Mouse (Mus musculus) MEL (cell line): ENCODE measurements around the gene Sdsl.

ENCODE experiments used
- BHLHE40 ChIP-seq: IDR thresholded peaks from 2 replicates; pipeline ENCODE4 v1.6.1; 2012; ENCODE audit warnings: low read depth, mild to moderate bottlenecking, inconsistent platforms, low read length, improper control_type of control experiment, borderline replicate concordance
- CHD1 ChIP-seq: IDR thresholded peaks from 2 replicates; pipeline ENCODE4 v1.6.1; 2012; ENCODE audit warnings: low read depth, mild to moderate bottlenecking, inconsistent platforms, low read length, improper control_type of control experiment
- EP300 ChIP-seq, 2 experiments: IDR thresholded peaks; 2 replicates each; pipeline ENCODE4 v1.6.1; 2011; ENCODE audit warnings: improper control_type of control experiment in 2 of 2, low read length in 2 of 2, low read depth in 1 of 2, mild to moderate bottlenecking in 1 of 2
- MAZ ChIP-seq: IDR thresholded peaks from 2 replicates; pipeline ENCODE4 v1.6.1; 2012; ENCODE audit warnings: low read depth, mild to moderate bottlenecking, inconsistent platforms, low read length, improper control_type of control experiment
- POLR2A ChIP-seq, 2 experiments: IDR thresholded peaks; 2 replicates each; pipeline ENCODE4 v1.6.1; 2011 to 2012; ENCODE audit warnings: low read length in 2 of 2, mild to moderate bottlenecking in 2 of 2, control low read depth in 1 of 2, improper control_type of control experiment in 1 of 2, low read depth in 1 of 2, moderate library complexity in 1 of 2; ENCODE audit not compliant: control insufficient read depth in 1 of 2, insufficient read depth in 1 of 2, poor library complexity in 1 of 2
- ZKSCAN1 ChIP-seq: IDR thresholded peaks from 2 replicates; pipeline ENCODE4 v1.6.1; 2012; ENCODE audit warnings: low read depth, mild to moderate bottlenecking, inconsistent platforms, low read length, improper control_type of control experiment, moderate library complexity
- ZNF384 ChIP-seq: IDR thresholded peaks from 2 replicates; pipeline ENCODE4 v1.6.1; 2012; ENCODE audit warnings: low read depth, mild to moderate bottlenecking, inconsistent platforms, low read length, improper control_type of control experiment

DNA sequence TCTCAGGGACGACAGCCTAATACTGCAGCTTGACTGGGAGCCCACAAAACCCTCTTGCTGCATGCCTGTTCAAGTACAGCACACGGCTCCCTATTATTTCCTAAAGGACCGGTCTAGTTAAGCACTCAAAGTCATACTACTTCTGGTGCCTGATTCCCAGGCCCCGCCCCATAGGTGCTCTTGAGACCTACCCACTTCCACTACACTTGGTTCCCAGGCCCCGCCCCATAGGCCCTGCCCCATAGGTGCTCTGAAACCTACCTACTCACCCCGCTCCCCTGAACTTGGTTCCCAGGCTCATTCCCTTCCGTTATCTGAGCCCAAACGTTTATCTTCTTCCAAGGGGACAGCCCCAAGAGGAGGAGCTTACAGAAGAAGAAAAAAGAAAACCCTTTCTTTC lies 15.2 kb upstream of the Sdsl start:
- TF ChIP-seq POLR2A (IDR thresholded peaks at IDR 0.05; ENCODE audit: control insufficient read depth in 1 of 2, insufficient read depth in 1 of 2, low read depth in 1 of 2, low read length in 2 of 2, poor library complexity in 1 of 2) (no peak), EP300 (IDR thresholded peaks at IDR 0.05; ENCODE audit: low read depth in 1 of 2, low read length in 2 of 2) (no peak), ZKSCAN1 (no peak), BHLHE40 (no peak), MAZ (no peak), ZNF384 (no peak), CHD1 (no peak)
